Mouse (Mus musculus) E14TG2a.4 (cell line): ENCODE measurements around the gene Ccnl1.
A peak's percentile ranks its signal among the peaks of the same experiment; 100 is the strongest.

Experiments used
- H3K27me3 ChIP-seq: 2 replicates; pipeline ENCODE4 v1.6.1; 2014; ENCODE audit warnings: low read length, control low read depth; ENCODE audit not compliant: insufficient read depth
- H3K36me3 ChIP-seq: 2 replicates; pipeline ENCODE4 v1.6.1; 2014; ENCODE audit warnings: low read length, control low read depth; ENCODE audit not compliant: insufficient read depth
- H3K4me1 ChIP-seq: replicated peaks from 2 replicates; pipeline ENCODE4 v1.6.1; 2014; ENCODE audit warnings: low read depth, low read length, control low read depth
- H3K4me3 ChIP-seq: replicated peaks from 2 replicates; pipeline ENCODE4 v1.5.1; 2014; ENCODE audit warnings: mild to moderate bottlenecking, low read length
- H3K9me3 ChIP-seq: 2 replicates; pipeline ENCODE4 v1.6.1; 2014; ENCODE audit warnings: low read length, control low read depth
- CTCF ChIP-seq: conservative IDR thresholded peaks from 2 replicates; pipeline ENCODE4 v1.5.1; 2014; ENCODE audit warnings: low read length
- NANOG ChIP-seq: IDR thresholded peaks from 2 replicates; pipeline ENCODE4 v1.6.1; 2014; ENCODE audit warnings: borderline replicate concordance, low read length, mixed read lengths
- POU5F1 ChIP-seq: IDR thresholded peaks from 2 replicates; pipeline ENCODE4 v1.6.1; 2014; ENCODE audit warnings: low read length, borderline replicate concordance

The Ccnl1 gene

DNA sequence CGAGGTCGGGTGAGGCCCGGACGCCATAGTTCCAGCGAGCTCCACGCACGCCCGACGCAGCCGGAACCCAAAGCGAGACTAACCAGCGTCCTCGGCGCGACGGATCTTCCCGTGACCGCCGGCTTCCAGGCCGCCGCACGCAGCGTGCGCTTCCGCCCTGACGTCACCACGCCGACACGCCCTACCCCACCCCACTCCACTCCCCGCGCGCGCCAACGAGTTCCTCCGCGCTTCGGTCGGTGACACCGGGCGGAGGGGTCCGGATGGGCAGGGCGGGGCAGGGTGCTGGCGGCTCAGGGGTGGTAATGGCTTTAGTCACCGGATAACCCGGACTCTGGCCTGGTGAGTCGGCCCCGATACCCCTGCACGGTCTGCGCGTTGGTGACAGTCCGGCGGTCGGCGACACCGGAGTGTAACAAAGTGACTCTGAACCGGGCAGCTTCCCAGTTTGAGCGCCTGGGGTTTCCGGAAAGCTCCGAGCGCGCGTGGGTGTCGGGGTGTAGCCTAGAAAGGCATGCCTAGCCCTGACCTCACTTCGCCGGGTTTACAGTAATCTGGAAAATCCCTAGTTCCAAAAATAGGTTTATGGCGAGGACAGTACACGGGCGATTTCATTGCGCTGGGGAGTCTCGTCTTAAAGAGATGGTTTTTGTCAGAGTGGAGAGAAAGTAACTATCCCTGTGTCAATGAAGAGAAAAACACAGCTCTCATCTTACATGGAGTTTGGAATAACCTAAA lies at the start of gene Ccnl1:
Gene Ccnl1 (minus strand): TSS at position 148 of the 738 bp plus-strand sequence.
- Histone ChIP-seq H3K36me3 (peaks cover 48% of the 10 kb centered on the region), H3K27me3 (no peaks in the 10 kb centered on the region), H3K4me1 (peaks cover 48% of the 10 kb centered on the region), H3K4me3 (peak within 1 kb of the TSS; percentile 87), H3K9me3 (no peaks in the 10 kb centered on the region)
- no peak for TF ChIP-seq NANOG
- no peak for TF ChIP-seq POU5F1
- no peak for TF ChIP-seq CTCF

DNA sequence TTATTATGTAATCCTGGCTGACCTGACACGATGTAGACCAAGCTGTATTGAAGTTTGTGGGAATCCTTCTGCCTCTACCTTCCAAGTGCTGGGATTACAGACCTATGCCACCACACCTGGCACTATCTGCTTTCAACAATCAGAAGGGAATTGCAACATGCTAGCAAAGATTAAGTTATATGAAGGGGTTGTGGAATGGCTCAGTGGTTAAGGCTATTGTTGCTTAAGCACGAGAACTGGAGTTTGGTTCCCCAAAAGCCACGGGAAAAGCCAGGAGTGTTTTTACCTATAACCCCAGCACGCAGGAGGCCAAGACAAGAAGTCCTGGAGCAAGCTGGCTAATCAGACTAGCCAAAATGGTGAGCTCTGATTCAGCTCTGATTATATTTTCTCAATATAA lies 46.9 kb upstream of the Ccnl1 start:
- Histone ChIP-seq H3K4me1 (no peaks in the 10 kb centered on the region), H3K9me3 (no peaks in the 10 kb centered on the region), H3K36me3 (no peaks in the 10 kb centered on the region), H3K4me3 (no peak overlapping the region), H3K27me3 (peaks cover 3% of the 10 kb centered on the region)
- TF ChIP-seq POU5F1 (no peak), NANOG (no peak), CTCF (no peak)

DNA sequence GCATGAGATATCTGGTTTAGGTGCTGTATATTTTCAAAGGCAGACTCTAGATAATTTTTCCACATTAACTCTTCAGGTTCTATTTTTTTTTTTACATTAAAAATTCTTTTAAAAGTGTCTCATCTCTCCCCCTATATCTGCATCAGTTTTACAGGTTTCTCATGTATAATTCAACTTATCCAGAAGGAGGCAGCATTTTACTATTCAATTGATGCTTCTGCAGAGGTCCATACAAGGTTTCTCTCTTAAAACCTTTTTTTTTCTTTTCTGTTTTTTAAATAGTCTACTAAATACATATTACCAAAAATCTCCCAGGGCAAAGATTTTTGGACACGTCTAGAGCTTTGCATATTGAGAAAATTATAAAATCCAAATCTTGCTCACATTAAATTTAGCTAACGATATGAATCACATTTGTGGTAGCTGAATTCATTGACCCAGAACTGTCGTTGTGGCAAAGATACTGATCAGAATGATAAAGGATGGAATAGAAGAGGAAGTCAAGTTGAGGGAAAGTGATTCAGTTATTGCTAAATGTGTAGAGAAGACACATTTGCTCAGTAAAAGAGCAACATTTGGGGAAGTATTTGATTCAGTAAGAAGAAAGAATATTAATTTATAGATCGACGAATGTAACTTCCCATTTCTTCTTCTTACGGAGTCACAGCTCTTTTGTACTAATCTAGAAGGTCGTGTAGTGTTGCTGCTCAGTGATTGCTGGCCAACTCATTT lies 46.3 kb upstream of the Ccnl1 start:
- no peak overlapping the region for H3K4me3 ChIP-seq

DNA sequence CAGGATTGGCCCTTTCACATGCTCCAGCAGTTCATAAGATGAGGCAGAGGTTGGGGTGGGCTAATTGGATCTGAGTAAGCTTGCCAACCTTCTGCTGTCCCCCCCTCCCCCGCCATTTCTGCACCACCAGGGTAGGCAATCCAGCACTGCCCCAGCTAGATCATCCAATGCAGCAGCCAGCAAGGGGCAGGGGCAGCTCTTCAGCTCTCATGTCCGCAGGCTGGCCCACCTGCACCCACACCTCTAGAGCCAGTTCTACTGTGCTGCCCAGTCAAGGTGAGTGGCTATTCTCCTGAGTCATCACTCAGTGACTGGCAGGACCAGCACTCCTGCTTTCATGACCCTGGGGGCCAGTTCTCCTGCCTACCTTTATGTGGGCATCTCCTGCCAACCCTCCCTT lies 42.4 kb upstream of the Ccnl1 start:
- Histone ChIP-seq H3K4me1 (no peaks in the 10 kb centered on the region), H3K27me3 (peaks cover 3% of the 10 kb centered on the region; the same call in 1 of the 2 replicates), H3K9me3 (no peaks in the 10 kb centered on the region), H3K36me3 (no peaks in the 10 kb centered on the region), H3K4me3 (no peak overlapping the region)
- TF ChIP-seq CTCF (no peak), NANOG (no peak), POU5F1 (no peak)

More for the DNA sequence above, 46.3 kb upstream of the Ccnl1 start:
- Histone ChIP-seq H3K9me3 (no peaks in the 10 kb centered on the region), H3K4me1 (no peaks in the 10 kb centered on the region), H3K27me3 (peaks cover 3% of the 10 kb centered on the region), H3K36me3 (no peaks in the 10 kb centered on the region)
- no peak for TF ChIP-seq NANOG
- no peak for TF ChIP-seq POU5F1
- no peak; the same call in 1 of the 2 replicates for TF ChIP-seq CTCF

DNA sequence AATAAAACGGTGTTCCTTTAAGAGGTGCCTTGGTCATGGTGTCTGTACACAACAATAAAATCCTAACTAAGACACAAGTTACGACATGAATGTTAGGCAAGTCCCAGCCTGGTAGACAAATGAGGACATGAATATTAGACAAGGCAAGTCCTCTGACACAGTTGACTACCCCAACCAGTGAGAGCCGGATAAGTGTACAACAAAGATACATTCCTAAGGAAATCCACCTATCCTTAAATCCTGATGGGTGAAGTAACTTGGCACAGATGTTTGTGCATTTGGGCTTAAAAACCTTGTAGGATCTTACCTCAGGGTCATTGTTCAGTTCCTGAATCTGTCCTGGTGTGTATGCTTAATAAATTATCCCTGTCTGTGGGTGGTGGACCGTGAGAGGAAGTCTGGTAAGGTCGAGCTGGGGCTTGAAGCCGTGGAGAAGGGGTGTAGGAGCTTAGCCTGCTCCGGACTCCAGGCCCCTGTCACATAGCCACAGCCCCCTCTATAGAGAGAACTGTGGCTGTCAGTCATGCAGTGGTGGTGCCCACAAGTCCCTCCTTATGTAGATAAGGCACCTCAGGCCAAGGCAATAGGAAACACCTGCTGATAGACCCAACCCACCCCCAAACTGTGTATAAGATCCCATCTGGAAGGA lies 39.4 kb upstream of the Ccnl1 start:
- no peaks in the 10 kb centered on the region for H3K4me1 ChIP-seq
- H3K9me3 ChIP-seq, result no peaks in the 10 kb centered on the region
- no peak for TF ChIP-seq POU5F1
- TF ChIP-seq NANOG, result no peak
- TF ChIP-seq CTCF, result no peak
- no peak overlapping the region for H3K4me3 ChIP-seq
- H3K27me3 ChIP-seq, result no peaks in the 10 kb centered on the region
- no peaks in the 10 kb centered on the region for H3K36me3 ChIP-seq

DNA sequence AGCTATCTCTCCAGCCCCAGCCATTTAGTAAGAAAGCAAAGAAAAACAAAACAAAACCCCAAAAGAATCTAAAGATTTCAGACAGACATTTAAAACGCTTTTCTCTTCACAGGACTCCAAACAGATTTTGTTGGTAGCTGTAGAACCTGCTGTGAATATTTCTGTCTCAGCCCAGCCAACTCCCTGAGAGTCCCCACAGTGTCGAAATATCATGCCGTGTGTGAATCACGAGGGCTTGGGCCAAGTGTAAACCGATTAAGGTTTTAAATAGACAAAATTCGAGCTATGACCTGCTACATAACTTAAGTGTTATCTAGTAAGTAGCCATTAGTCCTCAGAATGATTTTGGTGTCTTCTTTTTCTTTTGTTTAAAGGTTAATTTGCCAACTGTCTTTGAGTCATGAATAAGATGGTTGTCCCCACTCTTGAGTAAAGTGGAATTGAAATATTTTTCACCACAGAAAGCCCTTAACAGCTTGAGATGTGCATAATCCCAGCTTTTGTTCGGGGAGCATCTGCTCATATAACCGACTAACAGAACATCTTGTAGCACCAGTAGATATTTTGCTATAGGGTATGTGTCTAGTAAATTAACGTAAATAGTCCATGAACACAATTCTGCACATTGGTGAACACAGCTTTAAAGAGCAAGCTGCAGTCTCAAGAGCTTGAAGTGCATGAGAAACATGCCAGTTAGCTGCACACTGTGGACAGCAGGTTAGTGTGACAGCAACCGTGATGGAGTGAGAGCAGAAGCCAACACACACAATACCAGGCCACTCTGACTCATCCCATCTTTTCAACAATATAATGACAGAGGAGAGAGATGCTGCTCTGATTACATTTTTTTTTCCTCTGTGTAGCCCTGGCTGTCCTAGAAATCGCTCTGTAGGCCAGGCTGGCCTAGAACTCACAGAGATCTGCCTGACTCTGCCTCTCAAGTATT lies 34.6 kb upstream of the Ccnl1 start:
- Histone ChIP-seq H3K36me3 (no peaks in the 10 kb centered on the region), H3K27me3 (no peaks in the 10 kb centered on the region), H3K4me3 (no peak overlapping the region), H3K9me3 (no peaks in the 10 kb centered on the region), H3K4me1 (no peaks in the 10 kb centered on the region)
- TF ChIP-seq POU5F1 (no peak), NANOG (no peak), CTCF (no peak)

DNA sequence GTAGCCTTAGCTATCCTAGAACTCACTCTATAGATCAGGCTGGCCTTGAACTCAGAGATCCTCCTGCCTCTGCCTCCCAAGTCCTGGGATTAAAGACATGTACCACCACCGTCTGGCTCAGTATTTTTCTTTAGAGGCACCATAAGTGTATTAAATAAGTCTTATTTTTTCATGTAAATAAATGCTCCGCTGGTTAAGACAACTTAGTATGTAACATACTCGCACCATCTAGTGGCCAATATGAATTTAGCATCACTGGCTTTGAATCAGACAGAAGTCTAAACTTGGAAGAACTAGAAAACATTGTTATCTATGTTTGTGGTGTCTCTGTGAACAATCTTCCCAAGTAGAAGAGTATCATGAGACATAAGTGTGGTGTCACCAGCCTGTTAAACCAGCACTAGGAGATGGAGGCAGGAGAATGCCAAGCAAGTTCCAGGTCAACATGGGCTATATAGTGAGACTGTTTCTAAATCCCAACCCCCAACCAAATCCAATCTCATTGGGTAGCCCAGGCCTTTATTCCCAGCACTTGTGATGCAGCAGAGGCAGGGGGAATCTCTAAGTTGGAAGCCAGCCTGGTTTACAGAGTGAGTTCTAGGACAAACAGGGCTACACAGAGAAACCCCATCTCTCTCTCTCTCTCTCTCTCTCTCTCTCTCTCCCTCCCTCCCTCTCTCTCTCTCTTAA lies 33.1 kb upstream of the Ccnl1 start:
- Histone ChIP-seq H3K4me3 (no peak overlapping the region), H3K27me3 (no peaks in the 10 kb centered on the region), H3K4me1 (no peaks in the 10 kb centered on the region), H3K36me3 (no peaks in the 10 kb centered on the region), H3K9me3 (no peaks in the 10 kb centered on the region)
- TF ChIP-seq CTCF (peak; percentile 58), POU5F1 (no peak)
